Mouse (Mus musculus) urinary bladder, postnatal 14 days (tissue): Measurements from ENCODE around the gene Gm10803.

Source experiments
- DNase-seq: peaks from one replicate; pipeline ENCODE4 v3.0.0; 2021; ENCODE audit warnings: low spot score

Gene Gm10803

DNA sequence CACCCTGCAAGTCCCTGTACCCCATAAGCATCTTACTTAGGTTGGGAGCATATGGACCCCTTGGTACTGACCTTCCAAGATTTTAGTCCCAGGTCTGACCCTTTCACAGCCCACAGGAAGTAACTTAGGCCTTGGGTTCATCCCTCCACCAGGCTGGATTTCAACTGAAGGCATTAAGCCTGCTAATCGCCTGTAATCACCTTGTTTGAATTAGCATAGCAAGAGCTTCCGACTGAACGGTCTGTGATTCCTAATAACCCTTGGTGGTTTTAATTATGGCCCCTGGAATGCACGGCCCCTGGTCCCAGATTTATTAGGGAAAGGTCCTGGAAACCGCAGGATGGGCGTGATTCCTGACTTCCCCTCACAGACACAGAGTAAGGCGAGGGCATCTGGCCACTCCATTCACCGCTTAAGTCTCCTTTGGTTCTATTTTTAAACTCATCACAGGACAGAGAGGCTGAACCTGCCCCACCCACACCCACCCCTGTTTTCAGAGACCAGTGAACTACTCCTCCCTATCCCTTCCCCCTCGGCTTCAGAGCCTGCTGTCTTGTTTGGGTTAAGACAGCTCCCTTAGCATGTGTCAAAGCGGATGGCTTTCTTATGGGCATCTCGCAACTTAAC, 31.9 kb downstream of the Gm10803 start:
- DNase-seq: no peak

DNA sequence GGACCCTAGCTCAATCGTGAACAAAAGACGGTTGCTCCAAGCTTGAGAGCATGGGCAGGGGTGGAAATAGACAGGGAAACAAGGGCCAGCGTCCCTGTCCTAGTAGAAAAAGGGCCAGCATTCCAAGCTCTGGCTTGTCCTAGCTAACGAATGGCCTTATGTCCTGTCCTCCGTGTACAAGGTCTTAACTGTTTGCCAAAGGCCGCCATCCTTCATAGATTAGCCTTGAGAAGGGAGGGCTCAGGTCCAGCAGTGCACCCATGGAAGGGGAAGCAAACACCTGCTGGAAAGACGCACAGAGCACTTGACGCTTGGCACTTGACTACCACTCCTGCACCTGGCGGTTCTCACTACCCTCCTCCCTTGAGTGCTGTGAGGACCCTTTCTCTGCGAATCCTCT, 32.8 kb downstream of the Gm10803 start:
- DNase-seq: no peak

DNA sequence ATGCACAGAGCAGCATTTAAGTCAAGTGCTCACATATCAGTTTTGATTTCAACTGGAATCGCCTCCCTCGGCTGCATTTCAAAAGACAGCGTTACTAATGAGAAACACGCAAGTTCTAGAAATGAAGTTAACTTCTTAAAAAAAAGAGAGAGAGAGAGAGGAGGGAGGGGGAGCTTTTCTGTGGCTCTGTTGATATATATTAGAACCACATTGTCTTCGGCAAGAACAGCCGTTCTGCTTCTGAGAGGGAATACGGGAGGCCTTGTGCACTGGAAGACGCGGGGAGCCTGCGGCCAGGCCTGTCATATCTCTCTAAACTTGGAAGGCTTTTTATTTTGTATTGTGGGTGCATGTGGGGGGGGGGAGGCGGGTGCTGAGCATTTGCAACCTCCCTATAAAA, 36.8 kb downstream of the Gm10803 start:
- DNase-seq: no peak

DNA sequence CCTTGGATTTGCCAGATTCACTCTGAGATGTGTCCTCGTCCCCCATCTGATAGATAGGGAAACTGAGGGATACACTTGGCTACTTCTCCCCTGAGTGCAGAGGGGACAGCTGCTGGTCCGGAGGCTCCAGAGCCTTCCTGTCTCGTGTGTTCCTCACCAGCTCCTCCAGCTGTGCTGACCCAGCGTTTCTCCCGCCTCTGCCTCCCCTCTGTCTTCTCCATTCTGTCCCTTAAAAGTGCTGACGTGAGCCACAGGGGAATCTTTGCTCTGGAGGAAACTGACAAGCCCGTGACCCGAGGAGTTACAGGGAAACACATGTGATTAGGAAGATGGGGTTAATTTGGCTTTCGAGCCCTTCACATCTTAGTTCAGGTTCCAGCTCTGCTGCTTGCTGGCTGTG, 39.4 kb downstream of the Gm10803 start:
- peak; percentile 6 for DNase-seq

DNA sequence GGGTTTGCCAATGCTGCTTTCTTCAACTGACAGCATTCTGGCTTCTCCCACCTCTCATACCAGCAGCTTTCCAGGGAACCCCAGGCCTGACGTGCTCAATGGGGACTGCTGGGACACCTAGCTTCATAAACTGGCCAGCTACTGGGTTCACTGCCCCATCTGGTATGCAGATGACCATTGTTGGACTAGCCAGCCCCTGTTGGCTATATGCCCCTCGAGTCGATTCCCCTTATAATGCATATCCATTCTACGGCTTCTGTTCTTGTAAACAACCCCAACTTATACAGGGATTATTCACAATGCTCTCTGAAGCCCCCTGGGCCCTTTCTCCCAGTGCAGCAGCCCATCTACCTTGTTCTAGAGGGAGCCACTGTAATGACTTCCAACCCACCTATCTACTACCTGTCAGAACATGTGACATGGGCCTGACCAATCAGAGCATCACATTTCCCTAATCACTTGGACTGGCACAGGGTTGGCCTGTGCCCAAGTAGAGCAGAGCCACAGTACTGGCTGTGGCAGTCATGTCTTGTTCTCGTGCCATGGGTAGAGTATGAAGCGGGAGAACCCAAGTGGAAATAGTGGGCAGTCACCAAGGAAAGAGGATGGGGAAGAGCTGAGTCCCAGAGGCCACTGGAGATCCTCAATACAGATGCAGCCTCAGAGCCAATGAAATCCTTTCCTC, 44.4 kb downstream of the Gm10803 start:
- DNase-seq: no peak

DNA sequence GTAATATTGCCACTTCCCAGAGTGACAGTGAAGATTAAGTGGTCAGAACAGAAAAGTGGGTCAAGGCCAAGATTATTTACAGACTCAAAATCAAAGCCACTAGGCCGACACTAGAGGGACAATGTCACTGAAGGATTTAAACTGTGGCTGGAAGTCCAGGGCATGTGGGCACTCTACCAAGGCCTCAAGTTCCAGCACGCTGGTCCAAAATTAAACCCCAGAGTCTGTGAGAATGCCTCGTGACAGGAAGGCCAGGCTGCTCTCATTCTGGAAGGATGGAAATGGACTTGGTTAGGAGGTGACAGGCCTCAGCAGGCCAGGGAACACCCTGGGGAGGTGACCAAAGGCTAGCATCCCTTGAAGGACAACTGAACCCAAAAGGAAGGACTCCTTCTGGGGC, 48.4 kb downstream of the Gm10803 start:
- DNase-seq: no peak

DNA sequence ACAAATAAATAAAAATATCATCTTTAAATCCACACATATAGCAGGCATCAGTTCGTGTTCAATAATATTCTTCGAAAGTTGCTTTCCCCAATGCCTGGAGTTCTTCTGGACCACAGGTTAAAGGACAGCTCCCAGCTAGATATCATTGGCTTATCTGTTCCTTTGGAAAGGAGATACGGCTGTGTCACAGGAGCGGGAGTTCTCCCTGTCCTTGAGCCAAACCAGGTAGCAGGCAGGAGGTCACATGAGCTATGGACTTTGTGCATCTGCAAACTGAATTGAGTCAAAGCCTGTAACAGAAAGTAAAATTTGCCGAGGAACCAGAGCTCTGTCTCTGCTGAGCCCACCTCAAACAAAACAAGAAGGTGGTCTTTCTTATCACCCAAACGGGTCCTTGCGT, 52.7 kb downstream of the Gm10803 start:
- DNase-seq: no peak
